Mouse (Mus musculus) forebrain, embryonic 15.5 days (tissue): ENCODE results near the gene Fanci. TPM values are rescaled to one million over a fixed set of nuclear protein-coding genes. Genes with fewer than 3 reads are reported as not detected.

ENCODE experiments used
- ATAC-seq: fragments of 200-750 bp; cut with Nextera tagmentation; replicated peaks from 2 replicates; pipeline ENCODE4 v1.8.0; 2017; ENCODE audit warnings: mild to moderate bottlenecking, moderate TSS enrichment, moderate library complexity
- H3K27ac ChIP-seq: fragments of 300-500 bp; sonication (generic); replicated peaks from 2 replicates; pipeline ENCODE4 v1.5.1; 2015; ENCODE audit warnings: mild to moderate bottlenecking, inconsistent platforms
- H3K27me3 ChIP-seq: fragments of 300-500 bp; sonication (generic); 2 replicates; pipeline ENCODE4 v1.6.1; 2015; ENCODE audit warnings: inconsistent platforms
- H3K36me3 ChIP-seq: fragments of 300-500 bp; sonication (generic); 2 replicates; pipeline ENCODE4 v1.6.1; 2015; ENCODE audit warnings: mild to moderate bottlenecking, inconsistent platforms
- H3K4me1 ChIP-seq: fragments of 300-500 bp; sonication (generic); 2 replicates; pipeline ENCODE4 v1.6.1; 2015; ENCODE audit warnings: inconsistent platforms
- H3K4me2 ChIP-seq: fragments of 300-500 bp; sonication (generic); replicated peaks from 2 replicates; pipeline ENCODE4 v1.6.1; 2015; ENCODE audit warnings: mild to moderate bottlenecking, inconsistent platforms
- H3K4me3 ChIP-seq: fragments of 300-500 bp; sonication (generic); 2 replicates; pipeline ENCODE4 v1.5.1; 2015; ENCODE audit warnings: mild to moderate bottlenecking, inconsistent platforms
- H3K9ac ChIP-seq: fragments of 300-500 bp; sonication (generic); replicated peaks from 2 replicates; pipeline ENCODE4 v1.6.1; 2015; ENCODE audit warnings: mild to moderate bottlenecking, inconsistent platforms
- H3K9me3 ChIP-seq: fragments of 300-500 bp; sonication (generic); 2 replicates; pipeline ENCODE4 v1.6.1; 2016; ENCODE audit warnings: inconsistent platforms
- WGBS: fragments of 180-500 bp; shearing (Covaris S2); methylation state at CpG from one replicate; pipeline ENCODE4 v1.1.7; 2015; ENCODE audit warnings: mixed read lengths; 5-methylcytosine and 5-hydroxymethylcytosine counted together
- polyA plus RNA-seq: library from polyadenylated mRNA; unstranded; fragments of >200 nt; fragmentation: Nextera tagmentation; extraction: Ambion mirVana; gene quantifications from 2 replicates; pipeline ENCODE4 v1.2.1, GENCODE M21; 2015

Fanci gene
- polyA plus RNA-seq, 1 experiment from 2014 or later: 5.8 TPM

GRCm38 (mm10) chr7:79363370-79364043, 28.2 kb upstream of the Fanci start:
- Histone ChIP-seq H3K27me3 (no peaks in the 10 kb centered on the region), H3K9me3 (no peaks in the 10 kb centered on the region), H3K4me2 (no peak overlapping the region), H3K36me3 (peaks cover 33% of the 10 kb centered on the region), H3K4me3 (no peak overlapping the region), H3K4me1 (peaks cover 19% of the 10 kb centered on the region), H3K9ac (no peak overlapping the region), H3K27ac (peak overlapping the region; percentile 82)
- 51% methylated on average over 8 of the region's 8 CpGs for WGBS
- peak; percentile 53 for ATAC-seq

- no peak overlapping the region for H3K9ac ChIP-seq
- H3K4me2 ChIP-seq: no peak overlapping the region
- ATAC-seq: no peak
- no peaks in the 10 kb centered on the region for H3K4me1 ChIP-seq
- H3K4me3 ChIP-seq: no peak overlapping the region
- H3K27me3 ChIP-seq: no peaks in the 10 kb centered on the region
- 86% methylated on average over 5 of the region's 5 CpGs for WGBS
- no peaks in the 10 kb centered on the region for H3K9me3 ChIP-seq
- 0 out of 2 replicates have a peak, but pooled peaks cover 5% of the 10 kb centered on the region for H3K36me3 ChIP-seq
- H3K27ac ChIP-seq: no peak overlapping the region
Measured at GRCm38 (mm10) chr7:79368664-79369063, 23.1 kb upstream of the Fanci start.

DNA sequence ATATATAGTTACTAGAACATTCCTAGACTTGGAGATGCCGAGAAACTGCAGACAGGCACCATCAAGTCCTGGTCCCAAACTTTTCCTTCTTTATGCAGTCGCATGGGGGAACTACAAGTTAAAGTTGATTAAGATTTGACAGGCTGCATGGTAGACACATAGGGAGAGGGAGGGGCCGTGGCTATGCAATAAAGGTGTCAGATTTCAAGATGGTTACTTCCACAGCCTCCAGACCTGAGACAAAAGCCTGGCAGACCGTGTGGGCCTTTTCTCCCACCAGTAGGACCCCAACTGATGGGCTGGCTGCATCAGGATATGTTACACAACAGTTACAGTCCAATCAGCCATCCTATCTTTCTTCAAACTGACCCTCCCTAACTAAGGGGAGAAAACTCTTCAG, 22.3 kb upstream of the Fanci start:
- Histone ChIP-seq H3K36me3 (0 out of 2 replicates have a peak, but pooled peaks cover 5% of the 10 kb centered on the region), H3K4me1 (no peaks in the 10 kb centered on the region), H3K4me2 (no peak overlapping the region), H3K4me3 (no peak overlapping the region), H3K27me3 (no peaks in the 10 kb centered on the region), H3K9me3 (no peaks in the 10 kb centered on the region), H3K9ac (no peak overlapping the region), H3K27ac (no peak overlapping the region)
- ATAC-seq: no peak
- WGBS: 43% methylated on average over 4 of the region's 4 CpGs

GRCm38 (mm10) chr7:79371321-79371879, 20.3 kb upstream of the Fanci start:
- Histone ChIP-seq H3K4me2 (no peak overlapping the region), H3K27me3 (no peaks in the 10 kb centered on the region), H3K27ac (no peak overlapping the region), H3K4me1 (no peaks in the 10 kb centered on the region), H3K4me3 (no peak overlapping the region), H3K36me3 (no peaks in the 10 kb centered on the region), H3K9me3 (no peaks in the 10 kb centered on the region), H3K9ac (no peak overlapping the region)
- 48% methylated on average over 10 of the region's 10 CpGs for WGBS
- peak; percentile 78 for ATAC-seq

GRCm38 (mm10) chr7:79374017-79374416, 17.7 kb upstream of the Fanci start:
- Histone ChIP-seq H3K4me1 (no peaks in the 10 kb centered on the region), H3K9ac (no peak overlapping the region), H3K4me3 (no peak overlapping the region), H3K4me2 (no peak overlapping the region), H3K27me3 (no peaks in the 10 kb centered on the region), H3K27ac (no peak overlapping the region), H3K36me3 (no peaks in the 10 kb centered on the region), H3K9me3 (no peaks in the 10 kb centered on the region)
- ATAC-seq: no peak

DNA sequence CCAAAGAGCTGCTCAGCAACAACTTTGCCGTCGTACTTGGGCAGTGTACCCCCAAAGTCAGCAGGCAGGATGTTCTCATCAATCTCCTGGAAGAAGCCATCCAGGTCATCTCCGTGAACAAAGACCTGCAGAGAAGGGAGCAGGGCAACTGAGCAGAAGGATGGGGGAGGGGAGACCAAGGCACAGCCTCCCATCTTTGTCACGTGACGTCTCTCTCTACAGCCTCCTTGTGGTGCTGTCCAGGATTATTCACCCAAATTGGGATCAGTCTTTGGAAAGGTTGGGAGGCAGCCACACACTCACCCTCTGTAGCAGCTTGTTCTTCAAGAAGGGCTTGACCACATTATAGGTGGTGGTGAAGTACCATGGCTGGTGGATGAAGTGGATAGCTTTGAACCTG, 16.1 kb upstream of the Fanci start:
- Histone ChIP-seq H3K27ac (no peak overlapping the region), H3K27me3 (no peaks in the 10 kb centered on the region), H3K4me1 (no peaks in the 10 kb centered on the region), H3K9me3 (no peaks in the 10 kb centered on the region), H3K4me2 (no peak overlapping the region), H3K4me3 (no peak overlapping the region), H3K36me3 (no peaks in the 10 kb centered on the region), H3K9ac (no peak overlapping the region)
- 75% methylated on average over 5 of the region's 5 CpGs for WGBS
- no peak for ATAC-seq

- H3K4me3 ChIP-seq: no peak overlapping the region
- ATAC-seq: no peak
- H3K27me3 ChIP-seq: no peaks in the 10 kb centered on the region
- no peak overlapping the region for H3K9ac ChIP-seq
- H3K4me2 ChIP-seq: no peak overlapping the region
- H3K9me3 ChIP-seq: no peaks in the 10 kb centered on the region
- no peaks in the 10 kb centered on the region for H3K4me1 ChIP-seq
- H3K36me3 ChIP-seq: no peaks in the 10 kb centered on the region
- 90% methylated on average over 10 of the region's 10 CpGs for WGBS
- H3K27ac ChIP-seq: no peak overlapping the region
Measured at GRCm38 (mm10) chr7:79376516-79377275, 15.0 kb upstream of the Fanci start.

- peak within 1 kb of the TSS; percentile 35 for H3K4me2 ChIP-seq
- peak within 1 kb of the TSS; percentile 22 for H3K4me3 ChIP-seq
- 25% methylated on average over 16 of the region's 16 CpGs for WGBS
- ATAC-seq: peak; percentile 91
- H3K9me3 ChIP-seq: no peaks in the 10 kb centered on the region
- H3K4me1 ChIP-seq: peaks cover 14% of the 10 kb centered on the region
- H3K9ac ChIP-seq: peak within 1 kb of the TSS; percentile 33
- H3K27me3 ChIP-seq: no peaks in the 10 kb centered on the region
- H3K27ac ChIP-seq: peak within 1 kb of the TSS; percentile 87
- no peaks in the 10 kb centered on the region for H3K36me3 ChIP-seq
Measured at GRCm38 (mm10) chr7:79386422-79387133, 5.2 kb upstream of the Fanci start, which contains the start of gene Rlbp1. Gene Rlbp1 (minus strand): TSS chr7:79387048.

DNA sequence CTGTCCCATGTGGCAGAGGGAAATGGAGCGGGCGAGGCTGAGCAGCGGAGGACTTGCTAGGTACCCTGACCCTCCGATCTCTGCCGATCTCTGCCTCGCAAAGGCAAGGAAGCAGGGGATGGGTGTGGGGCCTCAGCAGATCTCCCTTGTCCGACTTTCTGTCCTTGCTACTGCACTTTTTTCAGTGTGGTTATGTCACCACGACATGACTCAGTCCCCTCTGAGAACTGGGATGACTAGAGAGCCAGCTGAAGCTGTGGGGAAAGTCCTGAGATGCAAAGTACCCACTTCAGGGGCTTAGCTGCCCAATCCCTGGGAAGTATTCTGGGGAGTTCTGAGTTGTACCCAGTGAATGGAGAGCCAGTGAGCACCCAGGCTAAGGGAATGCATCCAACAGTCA, 4.6 kb upstream of the Fanci start:
- no peaks in the 10 kb centered on the region for H3K27me3 ChIP-seq
- H3K4me1 ChIP-seq: peaks cover 15% of the 10 kb centered on the region
- no peak; the same call in 1 of the 2 replicates for ATAC-seq
- H3K36me3 ChIP-seq: no peaks in the 10 kb centered on the region
- no peaks in the 10 kb centered on the region for H3K9me3 ChIP-seq
- peak overlapping the region; percentile 87 for H3K27ac ChIP-seq
- 45% methylated on average over 8 of the region's 8 CpGs for WGBS
- H3K4me2 ChIP-seq: peak overlapping the region; percentile 35
- H3K4me3 ChIP-seq: no peak overlapping the region
- peak overlapping the region; percentile 33 for H3K9ac ChIP-seq

- Histone ChIP-seq H3K9me3 (no peaks in the 10 kb centered on the region), H3K4me2 (no peak overlapping the region), H3K4me1 (peaks cover 22% of the 10 kb centered on the region), H3K9ac (no peak overlapping the region), H3K27ac (no peak overlapping the region), H3K36me3 (no peaks in the 10 kb centered on the region), H3K27me3 (no peaks in the 10 kb centered on the region), H3K4me3 (no peak overlapping the region)
- WGBS: 53% methylated on average over 7 of the region's 7 CpGs
- ATAC-seq: no peak
Measured at GRCm38 (mm10) chr7:79387991-79388390, 3.7 kb upstream of the Fanci start.

DNA sequence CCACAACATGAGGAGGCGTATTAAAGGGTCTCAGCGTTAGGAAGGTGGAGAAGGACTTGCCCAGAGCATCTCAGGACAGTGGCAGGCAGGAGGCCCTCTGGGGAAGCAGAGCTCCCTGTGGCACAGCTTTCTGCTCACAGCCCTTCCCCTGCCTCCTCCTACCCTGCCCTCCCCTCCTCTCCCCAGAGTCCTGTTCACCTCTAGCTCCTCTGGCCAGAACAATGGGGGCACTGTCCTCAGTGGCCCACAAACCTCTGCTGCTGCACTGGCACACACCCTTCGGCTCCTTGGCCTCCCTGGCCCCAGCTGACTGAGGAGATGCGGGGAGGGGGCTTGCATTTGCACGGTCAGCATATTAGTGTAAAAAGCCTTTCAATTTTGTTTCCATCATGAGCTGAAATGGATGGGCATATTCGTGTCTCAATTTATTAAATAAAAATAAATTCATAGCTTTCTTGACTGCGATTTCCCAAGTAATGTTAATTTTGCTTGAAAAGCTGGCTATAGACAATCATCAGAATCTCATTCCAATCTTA, 3.0 kb upstream of the Fanci start:
- Histone ChIP-seq H3K27ac (no peak overlapping the region), H3K4me2 (no peak overlapping the region), H3K27me3 (no peaks in the 10 kb centered on the region), H3K4me3 (no peak overlapping the region), H3K9me3 (no peaks in the 10 kb centered on the region), H3K36me3 (no peaks in the 10 kb centered on the region), H3K4me1 (peaks cover 22% of the 10 kb centered on the region), H3K9ac (no peak overlapping the region)
- WGBS: 45% methylated on average over 7 of the region's 7 CpGs
- ATAC-seq: no peak
